Mouse (Mus musculus) adrenal gland, adult 10 weeks (tissue): ENCODE results near the gene Olfr160. TPM values are rescaled to one million over a fixed set of nuclear protein-coding genes. Genes with fewer than 3 reads are reported as not detected.

ENCODE experiments used
- polyA plus RNA-seq: library from polyadenylated mRNA; stranded (reverse); fragments of 350-450 nt; fragmentation: Illumina TruSeq; extraction: RNeasy Lipid Tissue Mini Kit (QIAGEN cat#74804); gene quantifications from one replicate; pipeline ENCODE4 v1.2.3, GENCODE M21; 2014; ENCODE audit warnings: low read depth, low replicate concordance

Olfr160 gene
- not detected for polyA plus RNA-seq

GRCm38 (mm10) chr9:37716150-37716549, at the start of gene Olfr160:
Gene Olfr160 (minus strand): TSS chr9:37716250.

GRCm38 (mm10) chr9:37744806-37745205, 28.8 kb upstream of the Olfr160 start, which contains the start of gene Olfr874:
Gene Olfr874 (plus strand): TSS chr9:37745106.

GRCm38 (mm10) chr9:37669115-37669514, 46.9 kb downstream of the Olfr160 start, which contains the start of gene Panx3:
Gene Panx3 (minus strand): TSS chr9:37669235.

Other genes starting within 250 kb of the Olfr160 start
- gene Msantd2, start 226.9 kb downstream of the Olfr160 start, polyA plus RNA-seq: 32.6 TPM
- gene Esam, start 188.2 kb downstream of the Olfr160 start, polyA plus RNA-seq: 6.1 TPM
- 1.9 TPM for gene Vsig2, start 177.0 kb downstream of the Olfr160 start, polyA plus RNA-seq
- gene Nrgn, start 163.3 kb downstream of the Olfr160 start, polyA plus RNA-seq: not detected
- gene Siae, start 160.6 kb downstream of the Olfr160 start, polyA plus RNA-seq: 36.4 TPM
- gene Spa17, start 102.5 kb downstream of the Olfr160 start, polyA plus RNA-seq: 20.2 TPM
- gene Tbrg1, start 58.9 kb downstream of the Olfr160 start, polyA plus RNA-seq: 23.7 TPM
- 0.35 TPM for gene Panx3, start 47.0 kb downstream of the Olfr160 start, polyA plus RNA-seq
- gene Olfr874, start 28.9 kb upstream of the Olfr160 start, polyA plus RNA-seq: not detected
- not detected for gene Olfr875, start 55.6 kb upstream of the Olfr160 start, polyA plus RNA-seq
- gene Olfr876, start 86.8 kb upstream of the Olfr160 start, polyA plus RNA-seq: not detected
- 0.87 TPM for gene Olfr877, start 138.0 kb upstream of the Olfr160 start, polyA plus RNA-seq
- not detected for gene Olfr145, start 180.5 kb upstream of the Olfr160 start, polyA plus RNA-seq
- not detected for gene Olfr878, start 201.6 kb upstream of the Olfr160 start, polyA plus RNA-seq